Mouse (Mus musculus) heart, postnatal 25 days (tissue): Measurements from ENCODE around the gene Rfx1. TPM values are rescaled to one million over a fixed set of nuclear protein-coding genes. Genes with fewer than 3 reads are reported as not detected.

Experiments used
- DNase-seq: peaks from one replicate; pipeline ENCODE4 v3.0.0; 2022; ENCODE audit warnings: low spot score
- intact Hi-C: fragments of 180-260 bp; cut with DNase I; formaldehyde crosslinking; loops from one replicate; pipeline ENCODE4 v1.15.1; 2025
- total RNA-seq, 2 experiments: library from RNA; stranded (reverse); gene quantifications; 2 replicates each; pipeline ENCODE4 v1.2.3; 2021

Rfx1 gene
- 1 to 10 TPM; 8.5 to 9.7 TPM for total RNA-seq

DNA sequence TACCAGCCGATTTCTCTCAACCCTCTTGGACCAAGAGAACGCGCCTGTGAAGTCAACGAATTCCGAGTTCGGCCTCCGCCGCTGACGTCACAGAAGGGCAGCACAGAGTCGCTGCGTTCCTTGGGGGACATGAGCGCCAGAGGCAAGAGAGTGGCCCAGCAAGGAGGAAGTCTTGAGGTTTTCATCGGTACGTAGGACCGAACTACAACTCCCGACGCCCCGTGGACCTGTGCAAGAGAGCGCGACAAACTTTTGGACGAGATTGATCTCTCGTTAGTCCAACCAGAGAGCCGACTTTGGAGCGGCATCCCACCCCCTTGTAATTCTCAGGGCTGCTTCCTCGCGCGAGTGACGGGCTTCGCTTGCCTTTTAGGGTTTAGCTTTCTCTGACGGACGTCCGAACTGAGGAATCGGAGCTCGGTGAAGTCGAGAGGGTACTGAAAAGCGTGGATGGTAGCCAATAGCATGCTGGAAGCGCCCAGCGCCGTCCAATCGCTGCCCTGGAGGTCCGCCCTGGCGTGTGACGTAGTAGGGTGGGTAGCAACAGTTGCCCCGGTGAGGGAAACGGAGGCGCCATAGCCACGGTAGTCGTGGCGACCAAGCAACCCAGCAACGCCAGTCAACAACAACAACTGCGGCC is at the start of gene Rfx1:
TSS of gene Rfx1 (plus strand) at position 544 of the 640 bp plus-strand sequence.
- intact Hi-C loops, result loop anchor here (5.0 kb wide), 1 partner anchor 81 kb away; the partner anchor contains the start of genes 4930432K21Rik and Cc2d1a
- DNase-seq, result peak; percentile 100

DNA sequence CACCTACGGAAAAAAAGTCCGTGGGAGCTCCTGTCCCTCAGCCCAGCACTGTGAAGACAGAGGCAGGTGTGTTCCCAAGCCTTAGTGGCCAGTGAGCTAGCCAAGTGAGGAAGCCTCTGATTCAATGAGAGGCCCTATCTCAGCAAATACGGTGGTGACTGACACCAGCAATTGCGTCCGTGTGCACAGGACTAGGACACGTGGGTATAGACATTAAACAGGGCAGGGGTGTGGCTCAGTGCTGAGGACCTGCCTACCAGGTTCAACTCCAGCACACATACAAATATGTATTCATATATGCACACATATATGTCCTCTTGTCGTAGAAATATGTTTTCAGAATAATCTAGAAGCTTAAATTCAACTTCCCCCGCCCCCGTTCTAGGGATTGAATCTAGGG is 46.9 kb upstream of the Rfx1 start:
- no peak for DNase-seq
- intact Hi-C loops, result no loop called here

DNA sequence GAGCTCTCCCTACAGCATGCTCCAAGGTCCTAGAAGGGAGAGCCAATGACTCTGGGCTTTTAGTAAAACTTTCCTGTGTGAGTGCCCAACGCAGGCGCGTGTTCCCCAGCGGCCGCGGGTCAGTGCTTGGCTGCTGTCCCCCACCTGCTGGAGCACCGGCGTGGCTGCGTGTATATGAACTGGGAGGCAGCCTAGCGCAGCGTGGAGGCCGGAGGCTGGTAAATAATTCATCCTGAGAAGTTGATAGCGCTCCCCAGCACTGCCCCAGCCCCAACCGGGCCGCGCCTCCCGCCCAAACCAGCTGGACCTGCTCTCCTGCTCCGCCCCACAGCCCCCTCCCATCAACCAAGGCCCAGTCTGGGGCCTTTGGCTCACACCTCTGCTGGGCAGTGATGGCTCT is 45.5 kb upstream of the Rfx1 start, which contains the start of gene Palm3:
TSS of gene Palm3 (plus strand) at position 376 of the 400 bp plus-strand sequence.
- intact Hi-C loops, result no loop called here
- DNase-seq, result no peak

DNA sequence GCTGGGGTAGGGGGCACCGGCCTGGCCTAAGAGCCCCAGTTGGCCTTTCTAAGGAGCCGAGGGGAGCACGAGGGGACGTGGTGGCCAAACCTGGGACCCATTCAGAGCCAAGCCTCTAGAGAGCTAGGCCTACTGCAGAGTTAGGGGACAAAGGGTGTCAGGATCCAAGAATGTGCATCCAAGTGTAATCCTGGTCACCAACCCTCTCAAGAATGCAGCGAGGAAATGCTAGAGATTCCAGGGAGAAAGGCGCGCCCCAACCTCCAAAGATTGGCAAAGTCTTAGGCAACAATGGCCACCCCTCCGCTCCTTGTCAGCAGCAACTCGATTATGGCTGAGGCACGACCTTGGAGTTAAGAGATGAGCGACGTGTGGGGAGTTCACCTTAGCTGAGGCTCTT is 45.1 kb upstream of the Rfx1 start:
- intact Hi-C loops, result no loop called here
- DNase-seq, result no peak

DNA sequence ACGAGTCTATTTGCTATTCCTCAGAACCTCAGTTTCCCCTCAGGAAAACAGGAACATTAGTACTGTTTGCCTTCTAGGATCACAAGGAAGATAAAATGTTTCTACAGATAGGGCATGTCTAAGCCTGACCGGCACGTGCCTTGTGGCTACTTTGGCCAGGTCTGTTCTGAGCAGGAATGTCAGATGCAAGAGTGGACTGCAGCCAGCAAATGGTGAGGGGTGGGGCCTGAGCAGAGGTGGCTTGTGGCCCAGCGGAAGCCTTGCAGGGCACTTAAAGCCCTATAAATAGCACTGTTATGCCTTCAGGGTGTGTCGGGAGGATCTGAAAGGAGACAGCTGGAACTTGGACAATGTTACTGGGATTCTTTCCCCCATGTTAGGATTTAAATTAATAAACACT is 43.5 kb upstream of the Rfx1 start:
- no peak for DNase-seq
- intact Hi-C loops, result no loop called here

DNA sequence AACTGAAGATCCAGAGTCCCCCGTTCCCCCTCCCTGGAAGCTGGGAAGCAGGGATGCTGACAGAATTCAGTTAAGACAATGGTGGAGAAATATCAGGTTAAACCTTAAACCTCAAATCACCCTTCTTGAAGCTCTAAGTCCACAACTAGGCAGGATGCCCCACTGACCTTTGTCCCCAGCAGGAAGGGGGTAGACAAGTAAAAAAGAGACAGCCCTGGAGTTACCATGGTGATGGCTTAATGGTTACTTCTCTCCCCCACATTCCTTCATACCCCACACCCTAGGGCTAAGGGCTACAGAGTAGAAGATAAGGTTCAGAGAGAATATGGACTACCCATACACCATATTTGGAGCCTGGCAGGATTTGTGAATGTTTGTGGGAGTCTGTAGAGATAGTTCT is 43.0 kb upstream of the Rfx1 start:
- intact Hi-C loops, result no loop called here

DNA sequence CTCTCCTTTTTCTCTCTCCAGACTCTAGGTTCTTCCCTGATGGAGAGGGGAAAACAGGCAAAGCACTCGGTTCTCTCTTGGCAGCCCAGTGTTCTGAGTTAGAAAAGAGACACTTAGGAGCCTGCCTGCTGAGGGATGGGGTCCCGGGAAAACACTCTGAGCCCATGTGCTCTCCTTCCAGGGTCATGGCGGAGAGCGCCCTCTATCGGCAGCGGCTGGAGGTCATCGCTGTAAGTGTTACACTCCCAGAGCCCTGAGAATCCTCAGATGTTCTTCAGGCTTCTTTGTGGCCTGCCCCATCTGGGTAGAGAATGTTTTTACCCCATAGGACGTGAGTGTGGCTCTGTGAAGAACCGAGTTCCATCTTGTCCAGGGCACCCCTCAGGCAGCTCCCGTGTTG is 42.5 kb upstream of the Rfx1 start:
- no peak for DNase-seq
- intact Hi-C loops, result no loop called here

More for the DNA sequence above, 43.0 kb upstream of the Rfx1 start:
- no peak for DNase-seq

DNA sequence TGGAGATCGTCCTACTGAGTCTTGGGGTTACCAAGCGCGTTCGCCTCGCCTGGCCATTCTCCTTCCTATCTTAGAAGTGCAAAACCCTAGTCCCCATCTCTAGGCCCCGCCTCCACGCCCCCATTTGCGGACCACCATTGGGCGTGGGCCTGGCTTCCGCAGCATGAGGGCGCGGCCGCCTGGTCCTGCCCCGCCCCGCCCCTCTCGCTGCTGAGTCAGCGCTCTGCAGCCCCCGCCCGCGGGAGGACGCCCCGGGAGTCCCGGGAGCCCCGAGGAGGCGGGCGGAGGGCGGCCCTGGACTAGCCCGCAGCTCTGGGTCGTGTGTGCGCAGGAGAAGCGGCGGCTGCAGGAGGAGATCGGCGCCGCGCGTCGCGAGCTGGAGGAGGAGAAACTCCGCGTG is 40.8 kb upstream of the Rfx1 start:
- intact Hi-C loops, result no loop called here
- DNase-seq, result no peak

DNA sequence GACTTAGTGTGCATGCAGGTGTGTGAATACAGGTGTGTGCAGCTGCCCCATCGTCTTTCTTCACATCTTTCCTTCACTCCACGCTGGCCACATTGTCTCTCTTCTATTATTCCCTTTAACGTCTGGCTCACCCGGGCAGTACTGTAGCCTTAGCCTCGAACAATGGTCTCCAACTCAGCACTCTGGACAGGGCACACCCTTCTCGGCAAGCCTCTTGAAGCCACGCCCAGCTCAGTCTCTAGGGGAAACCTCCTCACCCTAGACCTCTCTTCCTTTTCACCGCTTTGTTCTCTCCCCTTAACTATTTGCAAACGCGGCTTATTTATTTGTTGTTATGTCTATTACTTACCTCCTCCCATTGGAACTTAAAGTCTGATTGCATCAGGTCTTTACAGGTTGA is 39.2 kb upstream of the Rfx1 start:
- intact Hi-C loops, result no loop called here

DNA sequence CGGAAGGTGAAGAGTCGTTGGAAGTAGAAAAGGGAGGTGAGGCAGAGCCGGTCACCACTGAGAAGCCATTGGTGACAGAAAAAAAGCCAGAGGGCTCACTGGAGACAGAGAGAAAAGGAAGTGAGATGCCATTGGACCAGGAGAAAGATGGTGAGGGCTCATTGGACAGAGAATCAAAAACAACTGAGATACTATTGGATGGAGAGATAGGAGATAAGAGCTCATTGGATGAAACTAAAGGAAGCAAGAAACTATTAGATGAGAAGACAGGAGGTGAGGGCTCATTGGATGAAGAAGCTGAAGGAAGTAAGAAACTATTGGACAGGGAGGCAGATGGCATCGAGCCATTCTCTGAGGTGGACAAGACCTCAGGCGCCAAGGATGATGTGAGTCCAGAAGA is 37.4 kb upstream of the Rfx1 start:
- intact Hi-C loops, result no loop called here
- DNase-seq, result no peak

More for the DNA sequence above, 39.2 kb upstream of the Rfx1 start:
- no peak for DNase-seq

DNA sequence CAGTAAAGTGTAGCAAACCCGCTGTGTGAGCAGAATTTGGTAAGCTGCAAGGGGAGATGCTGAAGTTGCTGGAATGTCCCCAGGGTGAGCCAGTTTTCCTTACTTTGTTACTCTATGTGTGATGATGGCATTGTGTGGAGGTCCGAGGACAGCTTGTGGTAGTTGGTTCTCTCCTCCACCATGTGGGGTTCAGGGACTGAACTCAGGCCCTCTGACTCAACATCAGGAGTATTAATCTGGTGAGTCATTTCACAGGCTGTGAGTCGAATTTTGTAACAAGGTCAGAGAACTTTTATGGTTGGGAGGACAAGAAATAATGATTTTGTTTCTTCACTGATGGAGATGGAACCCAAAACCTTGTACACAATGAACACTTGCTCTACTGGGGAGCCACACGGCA is 33.9 kb upstream of the Rfx1 start:
- intact Hi-C loops, result no loop called here
- no peak for DNase-seq

DNA sequence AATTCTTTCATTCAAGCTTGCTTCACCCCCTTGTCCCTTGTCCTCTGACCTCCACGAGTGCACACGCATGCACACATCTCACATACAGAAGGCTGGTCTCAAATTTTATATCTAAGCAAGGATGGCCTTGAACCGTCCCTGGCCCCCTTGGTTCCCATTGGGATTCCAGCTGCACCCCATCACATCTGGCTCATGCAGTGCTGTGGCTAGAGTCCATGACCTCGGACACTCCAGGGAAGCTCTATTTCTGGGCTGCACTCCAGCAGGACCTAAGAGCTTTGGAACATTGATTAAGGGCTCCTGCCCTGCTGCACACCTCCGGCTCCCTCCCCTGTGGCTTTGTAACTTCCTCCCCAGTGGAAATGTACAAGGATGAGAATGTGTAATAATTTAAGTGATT is 28.6 kb upstream of the Rfx1 start:
- intact Hi-C loops, result loop anchor here (5.0 kb wide), 2 partner anchors 254 to 319 kb away; no protein-coding TSS in a partner anchor
- DNase-seq, result no peak

DNA sequence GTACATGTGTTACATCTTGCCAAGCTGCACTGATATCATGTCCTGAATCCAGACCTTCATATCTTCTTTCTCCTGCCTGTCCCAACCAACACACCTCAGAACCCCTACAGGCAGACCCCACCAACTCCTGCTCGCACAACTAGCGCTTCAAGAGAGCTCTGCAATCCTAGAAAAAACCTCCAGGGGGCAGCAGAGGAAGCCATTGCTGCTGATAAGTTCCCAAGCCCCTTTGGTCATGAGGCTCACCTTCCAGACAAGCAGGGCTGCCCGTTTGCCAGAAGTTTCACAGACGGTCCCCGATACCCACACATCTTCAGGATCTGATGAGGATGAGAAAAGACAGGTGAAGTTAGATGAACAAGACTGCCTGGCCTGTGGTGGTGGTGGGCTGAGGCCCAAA is 27.6 kb upstream of the Rfx1 start:
- no peak for DNase-seq
- intact Hi-C loops, result loop anchor here (5.0 kb wide), 2 partner anchors 253 to 318 kb away; no protein-coding TSS in a partner anchor

DNA sequence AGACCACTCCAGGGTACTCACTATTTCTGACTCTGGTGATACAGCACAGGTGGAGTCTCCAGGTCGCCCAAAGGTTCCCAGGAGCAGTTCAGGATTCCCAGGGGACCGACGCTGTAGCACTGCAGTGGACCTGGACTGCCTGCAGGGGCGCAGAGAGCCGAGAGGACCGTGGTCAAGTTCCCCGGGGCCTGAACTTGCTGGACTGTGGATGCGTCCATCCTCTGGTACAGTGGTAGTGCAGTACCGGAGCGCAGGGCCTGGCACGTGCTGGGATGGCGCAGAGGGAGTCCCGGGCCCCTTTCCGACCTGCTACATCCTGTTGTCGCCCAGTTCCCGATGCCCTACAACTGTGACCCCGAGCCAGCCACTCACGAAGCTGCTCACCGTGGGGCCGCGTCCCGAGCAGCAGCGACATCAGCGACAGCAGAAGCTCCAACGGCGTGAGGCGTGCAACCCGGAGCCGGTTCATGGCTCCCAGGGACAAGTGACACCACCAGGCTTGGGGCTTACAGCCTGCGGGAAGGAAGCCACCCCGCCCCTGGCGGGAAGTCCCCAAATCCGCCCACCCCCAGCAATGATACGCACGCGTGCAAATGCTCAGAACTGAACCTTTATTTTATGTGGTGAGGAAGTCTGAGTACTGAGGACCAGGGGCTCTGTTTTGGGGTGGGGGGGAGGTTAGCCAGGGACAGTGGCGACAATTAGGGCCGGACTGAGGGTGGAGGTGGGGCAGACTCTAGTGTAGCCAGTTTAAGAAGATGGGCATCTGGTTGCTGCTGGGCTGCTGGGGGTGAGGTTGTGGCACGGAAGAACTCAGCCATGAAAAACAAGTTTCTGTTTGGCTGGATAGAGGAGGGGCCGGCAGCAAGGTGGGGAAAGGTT is 24.3 kb upstream of the Rfx1 start, which contains the start of gene Il27ra:
TSS of gene Il27ra (minus strand) at position 524 of the 882 bp plus-strand sequence.
- intact Hi-C loops, result loop anchor here (2.0 to 5.0 kb wide), 3 partner anchors 22 to 140 kb away; partner anchors contain the start of genes Dcaf15 and Gm10643
- peak; percentile 54 for DNase-seq

DNA sequence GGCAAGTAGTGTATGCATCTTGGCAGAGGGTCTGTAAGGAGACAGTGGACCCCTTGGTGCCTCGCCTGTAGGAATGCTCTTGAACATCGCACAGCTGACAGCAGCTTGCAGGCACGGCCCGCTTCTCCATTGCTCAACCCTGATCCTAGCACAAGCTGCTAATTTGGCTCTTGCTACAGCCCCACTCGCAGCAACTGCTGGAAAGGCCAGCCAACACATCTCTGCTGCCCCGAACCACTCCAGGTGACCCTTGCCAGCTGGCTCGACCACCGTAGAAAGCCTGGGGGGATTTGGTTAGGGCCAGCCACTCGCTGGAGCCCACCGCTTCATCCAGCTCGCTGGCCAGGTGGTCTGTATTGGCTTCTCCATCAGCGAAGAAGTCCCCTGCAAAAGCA is 23.7 kb upstream of the Rfx1 start:
- DNase-seq, result no peak
- intact Hi-C loops, result loop anchor here (2.0 to 5.0 kb wide), 3 partner anchors 22 to 139 kb away; partner anchors contain the start of genes Dcaf15 and Gm10643

DNA sequence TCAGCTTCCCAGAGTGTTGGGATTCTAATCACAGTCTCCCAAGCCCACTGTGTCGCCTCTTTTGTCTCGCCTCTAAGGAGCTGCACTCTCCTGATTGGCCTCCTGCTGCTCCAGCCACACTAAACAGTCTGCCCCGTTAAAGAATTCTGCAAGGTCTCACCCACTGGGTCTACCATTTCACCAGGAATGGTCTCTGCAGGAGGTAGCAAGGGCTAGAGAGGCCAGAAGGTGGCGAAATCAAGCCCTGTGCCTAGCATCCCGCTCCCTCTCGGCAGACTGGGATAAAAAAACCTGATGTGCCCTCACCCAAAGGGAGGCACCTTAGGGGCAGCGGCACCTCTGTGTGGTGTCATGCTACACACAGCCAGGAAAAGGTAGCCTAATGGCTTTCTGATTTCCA is 22.5 kb upstream of the Rfx1 start:
- intact Hi-C loops, result loop anchor here (5.0 kb wide), 2 partner anchors 58 to 138 kb away; partner anchors contain the start of gene Dcaf15
- DNase-seq, result no peak

DNA sequence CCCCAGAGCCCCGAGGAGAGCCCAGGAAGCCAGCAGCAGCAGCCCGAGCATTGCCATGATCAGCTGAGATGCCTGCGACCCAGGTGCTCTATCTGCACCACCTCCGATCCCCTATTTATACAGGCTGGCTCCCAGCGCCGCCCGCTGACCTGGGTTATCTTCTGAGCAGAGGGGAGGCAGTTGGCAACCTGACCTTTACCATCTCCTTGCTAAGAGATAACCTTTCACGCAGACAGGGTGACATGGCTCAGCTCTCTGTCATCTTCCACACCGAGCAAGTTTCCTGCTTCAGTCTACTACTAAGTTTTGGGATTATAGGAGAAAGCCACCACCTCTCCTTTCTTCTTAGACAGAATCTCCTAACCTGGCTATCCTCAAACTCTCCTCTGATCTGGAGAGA is 21.7 kb upstream of the Rfx1 start, which contains the start of gene Rln3:
TSS of gene Rln3 (minus strand) at position 101 of the 400 bp plus-strand sequence.
- no peak for DNase-seq
- intact Hi-C loops, result loop anchor here (5.0 kb wide), 2 partner anchors 57 to 137 kb away; partner anchors contain the start of gene Dcaf15

DNA sequence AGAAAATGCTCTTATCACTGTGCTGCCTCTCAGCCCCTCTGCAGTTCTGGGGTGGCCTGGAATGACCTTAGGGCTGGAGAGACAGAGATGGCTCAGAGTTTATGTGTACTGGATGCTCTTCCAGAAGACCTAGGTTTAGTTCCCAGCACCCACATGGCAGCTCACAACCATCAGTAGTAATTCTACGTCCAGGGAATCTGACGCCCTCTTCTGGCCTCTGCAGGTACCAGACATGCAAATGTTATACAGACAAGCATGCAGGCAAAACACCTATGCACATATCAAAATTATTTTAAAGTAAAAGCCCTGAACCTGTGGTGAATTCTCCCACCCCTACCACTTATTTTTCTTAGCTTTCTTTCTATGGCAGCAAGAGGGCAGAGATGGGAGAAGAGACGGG is 20.1 kb upstream of the Rfx1 start:
- intact Hi-C loops, result no loop called here
- no peak for DNase-seq

DNA sequence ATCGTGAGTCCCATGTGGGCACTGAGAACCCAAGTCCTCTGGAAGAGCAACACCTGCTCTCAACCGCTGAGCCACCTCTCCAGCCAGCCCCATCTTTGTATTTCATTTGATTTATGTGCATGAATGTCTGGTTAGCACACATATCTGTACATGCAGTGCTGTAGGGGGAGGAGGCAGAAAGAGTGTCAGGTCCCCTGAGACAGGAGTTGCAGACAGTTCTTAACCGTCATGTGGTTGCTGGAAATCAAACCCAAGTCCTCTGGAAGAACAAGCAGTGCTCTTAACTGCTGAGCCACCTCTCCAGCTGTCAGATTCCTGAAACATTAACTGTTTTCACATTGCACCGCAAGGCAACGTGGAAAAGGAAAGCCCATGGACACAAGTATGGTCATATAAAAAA is 18.5 kb upstream of the Rfx1 start:
- no peak for DNase-seq
- intact Hi-C loops, result no loop called here

DNA sequence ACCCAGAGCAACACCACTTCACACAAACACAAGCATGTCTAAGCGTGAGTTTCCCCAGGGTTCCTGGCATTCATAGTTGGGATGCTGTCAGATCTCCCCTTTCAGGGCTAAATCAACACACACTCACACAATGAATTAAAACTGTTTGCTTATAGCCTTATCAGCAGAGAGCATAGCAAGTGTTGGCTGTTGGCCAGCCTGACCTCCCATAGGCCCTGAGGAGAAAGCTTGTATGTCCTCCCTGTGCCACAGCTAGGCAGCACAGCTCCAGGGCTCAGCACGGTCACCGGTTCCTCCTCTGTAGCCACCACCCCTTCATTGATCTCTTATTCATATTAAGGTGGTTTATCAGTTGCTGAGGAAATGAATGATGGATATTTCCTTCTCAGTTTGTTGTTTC is 13.9 kb upstream of the Rfx1 start:
- no peak for DNase-seq

DNA sequence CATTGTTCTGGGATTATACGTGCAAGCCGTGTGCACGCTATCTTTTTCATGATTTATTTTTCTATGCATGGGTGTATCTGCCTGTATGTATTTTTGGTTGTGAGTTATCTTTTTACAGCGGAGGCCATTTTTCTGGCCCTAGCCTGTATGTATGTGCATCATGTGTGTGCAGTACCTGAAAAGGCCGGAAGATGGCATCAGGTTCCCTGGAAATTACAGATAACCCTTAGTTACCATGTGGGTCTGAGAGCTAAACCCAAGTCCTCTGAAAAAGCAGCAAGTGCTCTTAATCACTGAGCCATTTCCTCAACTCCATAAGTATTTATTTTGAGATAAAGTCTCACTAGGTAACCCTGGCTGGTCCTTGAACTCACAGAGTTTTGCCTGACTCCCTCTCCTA is 13.4 kb upstream of the Rfx1 start:
- intact Hi-C loops, result no loop called here
- DNase-seq, result no peak

More for the DNA sequence above, 13.9 kb upstream of the Rfx1 start:
- intact Hi-C loops, result no loop called here
